Mouse (Mus musculus): ENCODE results near the gene Tmem255b. TPM values are rescaled to one million over a fixed set of nuclear protein-coding genes. Genes with fewer than 3 reads are reported as not detected.
A peak's percentile ranks its signal among the peaks of the same experiment; 100 is the strongest.

The Tmem255b gene
- total and polyA plus RNA-seq, 2 experiments from 2014 or later, result 1.8 to 2.2 TPM

GRCm38 (mm10) chr8:13461843-13462242 is 26.9 kb downstream of the Tmem255b start:
- Histone ChIP-seq H3K4me3 (ENCODE audit: low read depth, low read length) (no peak overlapping the region), H3K4me1 (ENCODE audit: insufficient read depth, low read length) (no peaks in the 10 kb centered on the region), H3K9me3 (ENCODE audit: low read length) (no peaks in the 10 kb centered on the region), H3K27me3 (ENCODE audit: insufficient read depth, low read length) (no peaks in the 10 kb centered on the region), H3K27ac (ENCODE audit: low read depth, low read length) (no peak overlapping the region), H3K36me3 (ENCODE audit: insufficient read depth, low read length) (peaks cover 19% of the 10 kb centered on the region), H3K9ac (replicated peaks; ENCODE audit: low read length, poor library complexity, severe bottlenecking) (no peak overlapping the region), H3K4me2 (ENCODE audit: low read depth, low read length, poor library complexity, severe bottlenecking) (no peak overlapping the region)
- 38% methylated on average over 4 of the region's 4 CpGs for WGBS
- ATAC-seq (ENCODE audit: low FRiP score), result no peak; the same call in 1 of the 2 replicates
- peak; percentile 83 for TF ChIP-seq CTCF (IDR thresholded peaks at IDR 0.05)
- peak; percentile 66 for DNase-seq (ENCODE audit: low spot score)

GRCm38 (mm10) chr8:13462392-13462791 is 27.4 kb downstream of the Tmem255b start:
- Histone ChIP-seq H3K4me2 (ENCODE audit: low read depth, low read length, poor library complexity, severe bottlenecking) (no peak overlapping the region), H3K27me3 (ENCODE audit: insufficient read depth, low read length) (no peaks in the 10 kb centered on the region), H3K27ac (ENCODE audit: low read depth, low read length) (no peak overlapping the region), H3K9ac (replicated peaks; ENCODE audit: low read length, poor library complexity, severe bottlenecking) (no peak overlapping the region), H3K36me3 (ENCODE audit: insufficient read depth, low read length) (peaks cover 20% of the 10 kb centered on the region), H3K4me1 (ENCODE audit: insufficient read depth, low read length) (no peaks in the 10 kb centered on the region), H3K9me3 (ENCODE audit: low read length) (no peaks in the 10 kb centered on the region), H3K4me3 (ENCODE audit: low read depth, low read length) (no peak overlapping the region)
- no peak for ATAC-seq (ENCODE audit: low FRiP score)
- TF ChIP-seq CTCF (IDR thresholded peaks at IDR 0.05), result no peak
- peak; percentile 10 for DNase-seq (ENCODE audit: low spot score)
- WGBS, result 67% methylated on average over 10 of the region's 10 CpGs

GRCm38 (mm10) chr8:13465324-13465723 is 30.3 kb downstream of the Tmem255b start:
- ATAC-seq (ENCODE audit: low FRiP score), result no peak
- Histone ChIP-seq H3K4me2 (ENCODE audit: low read depth, low read length, poor library complexity, severe bottlenecking) (no peak overlapping the region), H3K27ac (ENCODE audit: low read depth, low read length) (no peak overlapping the region), H3K27me3 (ENCODE audit: insufficient read depth, low read length) (no peaks in the 10 kb centered on the region), H3K4me3 (ENCODE audit: low read depth, low read length) (no peak overlapping the region), H3K9ac (replicated peaks; ENCODE audit: low read length, poor library complexity, severe bottlenecking) (no peak overlapping the region), H3K4me1 (ENCODE audit: insufficient read depth, low read length) (no peaks in the 10 kb centered on the region), H3K36me3 (ENCODE audit: insufficient read depth, low read length) (peaks cover 38% of the 10 kb centered on the region), H3K9me3 (ENCODE audit: low read length) (no peaks in the 10 kb centered on the region)
- DNase-seq (ENCODE audit: low spot score), result no peak
- WGBS, result 56% methylated on average over 7 of the region's 7 CpGs
- no peak for TF ChIP-seq CTCF (IDR thresholded peaks at IDR 0.05)

GRCm38 (mm10) chr8:13466989-13467388 is 32.0 kb downstream of the Tmem255b start:
- Histone ChIP-seq H3K9me3 (ENCODE audit: low read length) (no peaks in the 10 kb centered on the region), H3K4me3 (ENCODE audit: low read depth, low read length) (no peak overlapping the region), H3K27me3 (ENCODE audit: insufficient read depth, low read length) (no peaks in the 10 kb centered on the region), H3K36me3 (ENCODE audit: insufficient read depth, low read length) (peaks cover 42% of the 10 kb centered on the region), H3K4me2 (ENCODE audit: low read depth, low read length, poor library complexity, severe bottlenecking) (no peak overlapping the region), H3K27ac (ENCODE audit: low read depth, low read length) (no peak overlapping the region), H3K4me1 (ENCODE audit: insufficient read depth, low read length) (no peaks in the 10 kb centered on the region), H3K9ac (replicated peaks; ENCODE audit: low read length, poor library complexity, severe bottlenecking) (no peak overlapping the region)
- WGBS, result 72% methylated on average over 5 of the region's 5 CpGs
- DNase-seq (ENCODE audit: low spot score) (peak; percentile 41), ATAC-seq (ENCODE audit: low FRiP score) (no peak)
- TF ChIP-seq CTCF (IDR thresholded peaks at IDR 0.05), result peak; percentile 71

GRCm38 (mm10) chr8:13468737-13469136 is 33.7 kb downstream of the Tmem255b start:
- TF ChIP-seq CTCF (IDR thresholded peaks at IDR 0.05), result no peak
- H3K27me3 ChIP-seq (ENCODE audit: insufficient read depth, low read length), result no peaks in the 10 kb centered on the region
- peaks cover 52% of the 10 kb centered on the region for H3K36me3 ChIP-seq (ENCODE audit: insufficient read depth, low read length)
- DNase-seq (ENCODE audit: low spot score) (peak; percentile 46), ATAC-seq (ENCODE audit: low FRiP score) (no peak)
- H3K27ac ChIP-seq (ENCODE audit: low read depth, low read length), result no peak overlapping the region
- H3K4me3 ChIP-seq (ENCODE audit: low read depth, low read length), result no peak overlapping the region
- 81% methylated on average over 9 of the region's 9 CpGs for WGBS
- no peak overlapping the region for H3K9ac ChIP-seq (replicated peaks; ENCODE audit: low read length, poor library complexity, severe bottlenecking)
- H3K9me3 ChIP-seq (ENCODE audit: low read length), result no peaks in the 10 kb centered on the region
- H3K4me2 ChIP-seq (ENCODE audit: low read depth, low read length, poor library complexity, severe bottlenecking), result no peak overlapping the region
- H3K4me1 ChIP-seq (ENCODE audit: insufficient read depth, low read length), result no peaks in the 10 kb centered on the region

- peaks cover 64% of the 10 kb centered on the region for H3K36me3 ChIP-seq (ENCODE audit: insufficient read depth, low read length)
- no peak overlapping the region for H3K4me2 ChIP-seq (ENCODE audit: low read depth, low read length, poor library complexity, severe bottlenecking)
- no peaks in the 10 kb centered on the region for H3K4me1 ChIP-seq (ENCODE audit: insufficient read depth, low read length)
- no peaks in the 10 kb centered on the region for H3K9me3 ChIP-seq (ENCODE audit: low read length)
- no peak overlapping the region for H3K9ac ChIP-seq (replicated peaks; ENCODE audit: low read length, poor library complexity, severe bottlenecking)
- DNase-seq (ENCODE audit: low spot score), result no peak
- TF ChIP-seq CTCF (IDR thresholded peaks at IDR 0.05), result no peak
- no peak overlapping the region for H3K27ac ChIP-seq (ENCODE audit: low read depth, low read length)
- WGBS, result 88% methylated on average over 11 of the region's 11 CpGs
- H3K27me3 ChIP-seq (ENCODE audit: insufficient read depth, low read length), result no peaks in the 10 kb centered on the region
- no peak for ATAC-seq (ENCODE audit: low FRiP score)
- H3K4me3 ChIP-seq (ENCODE audit: low read depth, low read length), result no peak overlapping the region
Observed at GRCm38 (mm10) chr8:13471484-13471883, 36.5 kb downstream of the Tmem255b start.

Measured in midbrain, postnatal 0 days (tissue).